Mouse (Mus musculus): ENCODE results near the gene Mettl24.
"Not testable (repeated sequence)": the region's sequence is repeated elsewhere in the genome, so short reads cannot be mapped to it uniquely, and the experiment has no call there.

The Mettl24 gene

DNA sequence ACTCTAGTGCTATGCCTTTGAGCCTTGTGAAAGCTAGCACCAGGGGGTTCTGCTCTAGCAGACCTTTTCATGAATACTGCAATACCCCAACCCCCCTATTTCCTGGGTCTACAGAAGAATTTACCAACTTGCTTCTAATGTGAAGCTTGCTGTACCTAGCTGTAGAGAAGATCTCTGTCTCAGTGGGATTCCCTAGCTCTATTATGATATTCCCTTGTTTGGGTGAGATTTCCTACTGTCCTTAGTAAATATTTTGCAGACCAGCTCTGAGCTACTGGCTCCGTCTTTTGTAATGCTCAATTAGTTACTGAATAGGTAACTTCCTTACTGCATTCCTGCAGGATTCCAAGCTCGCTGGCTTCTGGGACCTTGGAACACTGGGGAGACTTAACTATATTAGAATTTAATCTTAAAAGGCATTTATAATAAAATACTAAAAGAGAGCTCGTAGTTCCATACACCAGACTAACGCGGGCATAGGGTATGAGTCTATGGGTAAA is 126.4 kb downstream of the Mettl24 start:
- not testable (repeated sequence) for DNase-seq (ENCODE audit: low spot score)

- DNase-seq (ENCODE audit: low spot score): no peak
Observed at GRCm38 (mm10) chr10:40813627-40814026, 130.5 kb downstream of the Mettl24 start.

GRCm38 (mm10) chr10:40816471-40816870 is 133.4 kb downstream of the Mettl24 start:
- DNase-seq (ENCODE audit: low spot score): no peak

DNA sequence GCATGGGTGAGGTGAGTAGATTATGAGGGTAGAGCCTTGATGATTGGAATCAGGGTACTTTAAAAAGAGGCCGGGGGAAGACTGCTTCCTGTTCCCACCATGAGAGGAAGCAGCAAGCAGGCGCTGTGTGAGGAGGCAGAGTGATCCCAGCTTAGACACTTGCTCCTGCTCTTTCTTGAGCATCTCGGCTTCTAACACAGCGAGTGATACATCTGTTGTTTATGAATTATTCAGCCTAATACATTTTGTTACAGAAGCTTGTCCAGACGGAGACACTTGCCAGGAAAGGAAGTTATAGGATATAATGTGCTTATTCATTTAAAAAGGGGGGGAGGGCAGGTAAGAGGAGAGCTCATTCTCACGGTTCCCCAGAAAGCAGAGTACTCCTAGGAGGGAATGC is 142.9 kb downstream of the Mettl24 start:
- DNase-seq (ENCODE audit: low spot score): no peak

DNA sequence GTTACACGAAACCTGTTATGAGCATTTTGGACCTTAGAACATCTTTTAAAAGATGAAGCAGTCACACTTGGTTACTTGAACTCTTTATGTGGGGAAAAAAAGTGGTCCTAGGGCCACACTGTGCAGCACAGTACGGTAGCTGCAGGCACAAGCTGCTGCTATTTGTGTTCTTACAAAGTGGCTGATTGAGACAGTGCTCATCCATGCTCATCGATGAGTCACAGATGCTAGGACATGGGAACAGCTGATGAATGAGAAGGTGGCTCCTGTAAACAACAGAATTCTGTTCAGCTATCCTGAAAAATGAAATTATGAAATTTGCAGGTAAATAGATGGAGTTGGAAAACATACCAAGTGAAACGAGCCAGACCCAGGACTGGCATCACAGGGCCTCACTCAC is 144.6 kb downstream of the Mettl24 start:
- DNase-seq (ENCODE audit: low spot score): no peak

DNA sequence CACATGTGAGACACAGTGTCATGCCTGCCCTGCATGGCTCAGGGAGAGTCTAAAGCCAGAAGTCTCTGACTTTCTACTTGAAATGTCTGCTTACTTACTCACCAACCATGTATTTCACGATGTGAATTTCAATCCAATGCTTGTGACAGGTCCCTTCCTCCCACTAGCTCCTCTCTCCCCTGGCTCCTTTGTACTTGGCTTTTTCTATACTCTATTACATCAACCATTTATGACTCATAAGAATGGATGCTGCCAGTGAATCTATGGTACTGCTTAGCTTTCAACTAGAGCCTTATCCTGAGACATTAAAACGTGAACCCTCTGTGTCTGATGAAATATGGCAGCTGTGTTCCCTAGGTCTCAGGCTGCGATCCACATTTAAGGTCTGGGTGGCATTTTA is 147.2 kb downstream of the Mettl24 start:
- no peak for DNase-seq (ENCODE audit: low spot score)

DNA sequence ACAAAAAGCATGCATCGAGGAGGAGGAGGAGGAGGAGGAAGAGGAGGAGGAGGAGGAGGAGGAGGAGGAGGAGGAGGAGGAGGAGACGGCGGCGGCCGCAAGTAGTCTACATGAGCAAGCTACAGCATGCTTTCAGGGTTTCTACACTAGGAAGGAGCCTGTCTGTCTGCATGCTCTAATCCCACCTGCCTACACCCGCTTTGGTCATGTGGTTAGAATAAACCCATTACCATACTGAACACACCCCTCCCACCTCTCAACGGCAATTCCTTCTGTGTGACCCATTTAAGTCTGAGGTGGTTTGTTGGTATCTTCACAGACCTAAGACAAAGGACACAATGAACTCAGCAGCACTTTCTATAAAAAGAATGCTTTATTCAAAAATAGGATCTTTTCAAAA is 148.2 kb downstream of the Mettl24 start:
- no peak for DNase-seq (ENCODE audit: low spot score)

DNA sequence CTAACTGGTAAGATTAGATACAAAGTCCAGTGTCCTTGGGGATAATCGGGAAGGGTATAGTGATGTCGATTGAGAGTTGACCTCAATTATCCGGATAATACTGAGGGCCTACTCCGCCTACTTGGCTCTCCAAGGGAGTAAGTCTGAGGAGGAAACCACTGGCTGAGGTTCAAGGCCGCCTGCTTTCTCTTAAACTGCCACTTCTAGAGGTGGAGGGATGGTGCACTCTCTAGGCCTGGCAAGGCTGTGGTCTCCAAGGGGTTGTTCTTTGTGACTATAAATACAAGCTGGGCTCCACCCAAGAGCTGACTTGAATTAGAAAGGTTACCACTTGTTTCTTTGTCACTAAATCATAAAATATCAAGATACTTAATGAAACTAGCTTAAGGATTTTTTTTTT is 157.0 kb downstream of the Mettl24 start:
- DNase-seq (ENCODE audit: low spot score): peak; percentile 26

DNA sequence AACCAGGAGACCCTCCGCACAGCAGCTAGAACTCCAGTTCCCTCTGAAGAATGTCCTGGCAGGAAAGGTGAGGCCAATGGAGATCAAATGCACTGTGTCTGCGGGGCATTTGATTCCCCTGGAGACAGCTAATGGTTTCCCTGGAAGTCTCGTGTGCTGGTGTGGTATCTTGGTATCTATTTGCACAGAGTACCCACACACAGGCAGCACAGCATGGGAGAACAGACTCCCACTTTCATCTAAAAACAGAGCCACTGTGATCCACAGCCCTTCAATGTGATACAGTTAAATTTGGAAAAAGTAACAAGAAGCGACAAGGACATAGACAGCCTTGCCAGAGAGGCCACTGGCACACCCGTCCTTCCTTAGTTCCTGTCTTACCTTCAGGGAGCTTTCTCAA is 160.8 kb downstream of the Mettl24 start:
- no peak for DNase-seq (ENCODE audit: low spot score)

DNA sequence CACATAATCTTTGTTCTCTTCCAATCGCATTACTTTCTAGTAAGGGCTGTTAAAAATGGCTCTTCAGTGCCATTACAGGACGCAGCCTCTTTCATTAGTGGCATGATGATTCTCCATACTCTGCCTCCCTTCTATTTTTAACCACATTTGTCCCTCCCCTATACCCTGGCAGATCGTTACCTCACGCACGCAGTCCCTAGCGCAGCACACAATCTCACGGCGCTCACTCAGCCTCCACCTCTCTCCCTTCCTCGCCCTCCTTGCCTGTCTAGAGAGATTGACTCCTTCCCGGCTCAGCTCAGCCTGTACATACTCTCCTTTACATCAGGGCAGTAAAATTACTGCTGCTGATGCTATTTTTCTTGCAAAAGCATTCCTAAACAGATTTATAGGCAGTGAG is 161.5 kb downstream of the Mettl24 start:
- no peak for DNase-seq (ENCODE audit: low spot score)

DNA sequence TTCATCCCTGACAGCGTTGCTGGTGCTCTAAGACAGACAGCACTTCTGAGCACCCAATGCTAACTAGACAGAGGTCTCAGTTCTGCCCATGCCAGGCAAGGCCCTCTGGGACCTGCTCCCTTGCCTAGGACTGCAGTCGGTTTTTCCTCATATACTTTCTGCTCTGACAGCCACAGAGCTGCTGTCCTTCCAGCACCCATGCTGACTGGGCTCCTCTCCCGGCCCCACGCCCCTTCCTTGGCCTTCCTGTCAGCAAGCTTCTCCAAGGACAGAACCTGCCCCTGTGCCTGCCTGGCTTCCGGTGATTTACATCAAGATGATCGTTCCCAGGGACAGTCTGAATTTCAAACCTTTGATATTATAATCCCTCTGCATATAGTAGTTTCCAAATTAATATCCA is 162.5 kb downstream of the Mettl24 start:
- no peak for DNase-seq (ENCODE audit: low spot score)

- DNase-seq (ENCODE audit: low spot score): no peak
Observed at GRCm38 (mm10) chr10:40847176-40847874, 164.2 kb downstream of the Mettl24 start.

DNA sequence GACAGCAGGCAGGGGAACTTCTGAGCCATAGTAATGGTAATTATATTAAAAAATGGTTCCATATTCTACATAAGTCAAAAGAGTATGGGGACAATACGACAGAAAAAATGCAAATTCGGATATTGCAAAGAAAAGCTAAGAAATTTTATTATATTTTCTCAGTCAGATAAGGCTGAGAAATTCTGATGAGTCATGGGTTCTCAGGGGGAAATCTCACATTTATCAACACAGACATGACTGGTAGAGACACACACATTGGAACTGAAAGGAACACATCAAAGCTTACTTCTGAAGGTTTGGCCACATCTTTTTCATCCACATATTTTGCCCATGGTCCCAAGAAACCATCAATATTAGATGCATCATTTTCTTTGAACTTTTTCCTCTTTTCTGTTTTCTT is 167.6 kb downstream of the Mettl24 start:
- no peak for DNase-seq (ENCODE audit: low spot score)

DNA sequence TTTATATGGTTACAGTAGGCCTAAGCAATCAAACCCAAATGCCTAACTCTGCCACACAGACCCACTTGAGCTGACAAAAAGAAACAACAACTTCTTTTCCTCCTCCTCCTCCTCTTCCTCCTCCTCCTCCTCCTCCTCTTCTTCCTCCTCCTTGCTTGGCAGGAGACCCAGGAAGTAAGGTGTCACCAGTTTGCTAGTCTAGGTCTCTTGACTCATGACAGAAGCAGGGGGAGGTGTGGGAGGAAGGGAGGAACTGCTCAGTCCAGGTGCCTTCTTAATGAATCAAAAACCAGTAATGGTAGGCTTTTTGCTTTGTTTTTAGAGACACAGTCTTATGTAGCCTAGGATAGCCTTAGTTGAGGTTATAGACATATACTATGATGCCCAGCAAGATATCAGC is 168.1 kb downstream of the Mettl24 start:
- no peak for DNase-seq (ENCODE audit: low spot score)

DNA sequence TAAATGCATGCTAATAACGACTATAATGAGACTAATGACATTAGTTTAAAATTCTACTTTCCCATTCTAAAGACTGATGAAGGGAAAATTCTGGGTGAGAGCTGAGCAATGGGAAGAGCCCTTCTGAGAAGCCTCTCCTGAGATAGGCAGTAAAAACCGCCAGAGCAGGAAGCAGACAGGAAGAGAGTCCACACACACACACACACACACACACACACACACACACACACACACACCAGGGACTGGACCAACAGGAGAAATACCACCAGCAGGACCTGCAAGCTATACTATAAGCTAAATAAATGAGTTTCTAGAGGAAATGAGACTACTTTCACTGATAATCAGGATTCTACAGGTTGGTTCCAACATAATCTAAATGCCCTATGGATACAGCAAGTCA is 172.5 kb downstream of the Mettl24 start:
- DNase-seq (ENCODE audit: low spot score): no peak

- DNase-seq (ENCODE audit: low spot score): no peak
Observed at GRCm38 (mm10) chr10:40856703-40857102, 173.6 kb downstream of the Mettl24 start.

- DNase-seq (ENCODE audit: low spot score): no peak
Observed at GRCm38 (mm10) chr10:40857599-40857998, 174.5 kb downstream of the Mettl24 start.
